Mouse (Mus musculus) liver, postnatal 0 days (tissue): ENCODE data around the gene F2r.

Source experiments
- CTCF ChIP-seq: sonication (generic); IDR thresholded peaks from 2 replicates; pipeline ENCODE4 v1.5.1; 2016; ENCODE audit warnings: antibody characterized with exemption, low read depth
- EP300 ChIP-seq: IDR thresholded peaks from 2 replicates; pipeline ENCODE4 v1.6.1; 2016; ENCODE audit warnings: antibody characterized with exemption, low read depth, mild to moderate bottlenecking

DNA sequence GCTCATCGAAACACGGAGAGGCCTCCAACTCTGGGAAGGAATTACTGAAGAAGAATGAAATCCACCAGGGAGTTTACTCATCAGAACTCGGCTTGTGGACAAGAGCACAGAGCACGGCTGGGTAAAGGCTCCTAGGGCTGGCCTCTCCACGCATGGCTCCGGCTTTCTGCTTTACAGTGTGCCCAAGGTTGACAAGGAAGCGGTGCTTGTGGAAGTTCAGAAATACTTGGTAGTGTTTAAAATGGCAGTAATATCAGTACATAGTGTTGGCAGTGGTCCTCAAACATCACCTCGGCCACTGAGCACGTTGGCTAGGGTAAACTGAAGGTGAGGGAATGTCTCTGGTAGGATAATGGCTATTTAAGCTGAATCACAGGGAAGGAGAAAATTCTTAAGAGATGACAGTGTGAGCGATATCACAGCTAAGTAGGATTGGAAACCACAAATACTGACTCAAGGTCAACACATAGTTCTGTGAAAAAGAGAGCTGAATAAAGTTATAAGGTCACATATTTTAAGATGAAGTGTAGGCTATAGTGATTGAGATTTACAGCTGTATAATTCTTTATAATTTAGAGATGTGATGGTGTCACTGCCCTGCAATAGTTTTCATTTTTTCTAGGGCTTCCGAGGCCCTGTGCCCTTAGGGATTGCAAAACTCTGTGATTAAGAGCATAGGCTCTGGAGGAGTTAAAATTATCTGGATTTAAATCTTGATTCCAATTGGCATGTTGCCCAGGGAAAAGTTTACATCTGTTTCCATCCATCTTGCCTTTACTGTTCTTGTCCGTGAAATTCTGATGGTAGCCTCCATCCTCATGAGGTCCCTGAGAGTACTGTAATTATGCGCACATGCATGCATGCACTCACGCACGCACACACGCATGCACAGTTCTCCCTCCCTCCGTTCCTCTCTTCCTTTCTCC, 23.0 kb upstream of the F2r start:
- TF ChIP-seq CTCF (no peak), EP300 (no peak)
